Mouse (Mus musculus): ENCODE results near the gene Olfr147.
"Not testable (repeated sequence)": the region's sequence is repeated elsewhere in the genome, so short reads cannot be mapped to it uniquely, and the experiment has no call there.

Gene Olfr147

DNA sequence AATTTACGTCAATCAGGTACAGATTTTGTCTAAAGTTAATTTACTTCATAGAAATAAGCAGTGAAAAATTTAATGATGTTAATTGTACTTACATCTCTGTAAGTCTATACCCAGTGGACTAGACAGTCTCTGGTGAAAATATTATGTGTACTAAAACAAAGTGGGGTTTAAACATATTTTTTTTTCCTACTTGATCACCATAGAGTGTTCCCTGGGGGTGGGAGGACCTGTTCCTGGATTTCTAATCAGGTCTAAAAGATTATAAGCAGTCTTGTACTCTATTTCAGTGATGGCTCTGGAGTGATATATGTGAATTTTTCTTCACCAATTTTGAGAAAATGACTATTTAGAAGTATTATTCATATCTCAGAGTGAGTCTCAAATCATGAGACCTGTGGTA is at the start of gene Olfr147:
Gene Olfr147, plus strand, starts transcription at position 301 of the 400 bp plus-strand sequence.
- DNase-seq (ENCODE audit: low spot score in 2 of 2): no peak

- no peak for DNase-seq (ENCODE audit: low spot score in 2 of 2)
These were observed 34.9 kb upstream of the Olfr147 start, which contains the start of gene Olfr250 for GRCm38 (mm10) chr9:38366596-38366995. Olfr250 (plus strand) TSS chr9:38366896.

DNA sequence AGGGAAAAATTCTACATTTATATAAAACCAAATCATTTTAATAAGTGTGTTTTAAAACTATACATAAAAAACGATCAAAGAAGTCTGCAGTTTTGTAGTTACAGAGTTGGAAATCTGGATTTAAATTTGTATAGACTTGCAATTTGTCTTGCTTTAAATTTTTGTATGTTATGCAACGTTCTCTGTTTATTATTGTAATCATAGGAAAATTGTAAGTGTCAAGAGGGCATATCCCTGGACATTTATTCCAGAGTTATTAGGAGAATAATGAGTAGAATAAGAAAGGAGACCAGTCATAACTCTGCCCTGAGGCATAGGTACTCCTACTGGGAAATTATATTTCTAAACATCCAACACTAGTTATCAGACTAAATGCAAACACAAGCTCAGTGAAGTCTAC is 24.7 kb upstream of the Olfr147 start, which contains the start of gene Olfr251:
Gene Olfr251, plus strand, starts transcription at position 301 of the 400 bp plus-strand sequence.
- no peak for DNase-seq (ENCODE audit: low spot score in 2 of 2)

DNA sequence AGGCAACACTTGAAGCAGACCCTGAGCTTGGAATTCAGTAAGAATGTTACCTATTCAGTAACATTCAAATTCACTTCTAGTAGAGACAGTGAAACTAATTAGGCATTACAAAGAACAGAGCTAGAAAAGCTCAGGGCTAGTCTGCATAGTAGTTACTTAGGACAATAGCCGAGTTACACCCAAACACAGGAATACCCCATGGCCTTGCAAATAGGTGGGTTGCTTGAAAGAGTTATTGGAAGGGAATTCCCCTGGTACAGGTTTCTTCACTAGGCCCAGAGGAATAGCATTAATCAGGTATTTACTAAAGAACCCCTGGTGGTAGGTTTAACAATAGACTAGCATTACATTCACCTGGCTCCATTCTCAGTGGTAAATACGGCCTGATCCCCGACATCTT is 6.0 kb downstream of the Olfr147 start:
- not testable (repeated sequence) for DNase-seq (ENCODE audit: low spot score in 2 of 2)

DNA sequence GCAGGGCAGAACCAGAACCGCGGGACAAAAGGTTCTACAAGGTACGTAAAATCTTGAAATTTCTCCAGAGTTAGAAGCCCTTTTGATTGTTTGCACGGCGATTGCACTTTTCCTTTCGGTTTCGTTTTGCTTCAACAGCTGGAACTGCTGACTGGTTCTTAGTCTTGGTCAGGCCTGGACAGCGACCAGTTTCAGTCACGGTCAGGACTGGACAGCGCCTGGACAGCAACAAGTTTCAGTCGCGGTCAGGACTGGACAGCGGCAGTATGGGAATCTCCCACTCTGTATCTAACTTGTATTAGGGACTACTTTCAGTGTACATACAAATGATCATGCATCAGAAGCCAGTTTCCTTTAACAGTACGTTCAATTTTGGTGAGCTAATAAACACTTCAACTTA is 12.0 kb downstream of the Olfr147 start:
- not testable (repeated sequence) for DNase-seq (ENCODE audit: low spot score in 2 of 2)

DNA sequence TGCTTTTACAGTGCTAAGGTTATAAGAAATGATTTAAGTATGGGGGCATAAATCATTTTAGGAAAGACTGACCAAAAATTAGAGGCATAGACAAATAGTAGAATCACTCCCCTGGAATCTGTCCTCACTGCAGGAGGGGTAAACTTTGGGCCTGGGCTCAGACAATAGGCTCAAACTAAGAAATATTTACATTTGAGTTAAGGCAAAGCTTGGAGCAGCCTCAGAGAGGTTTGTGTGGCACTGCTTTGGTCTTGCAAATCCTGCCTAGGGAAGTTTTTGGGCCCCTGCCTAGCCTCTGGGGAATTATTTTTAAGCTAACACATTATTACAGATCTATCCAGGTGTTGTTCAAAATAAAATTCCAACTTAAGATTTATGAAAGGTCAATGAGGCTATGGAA is 22.3 kb downstream of the Olfr147 start:
- no peak for DNase-seq (ENCODE audit: low spot score in 2 of 2)

GRCm38 (mm10) chr9:38427026-38427425 is 25.5 kb downstream of the Olfr147 start:
- no peak for DNase-seq (ENCODE audit: low spot score in 2 of 2)

- DNase-seq (ENCODE audit: low spot score in 2 of 2): no peak
These were observed 27.7 kb downstream of the Olfr147 start, which contains the start of gene Olfr901 for GRCm38 (mm10) chr9:38429155-38429554. Olfr901 (plus strand) TSS chr9:38429455.

- no peak for DNase-seq (ENCODE audit: low spot score in 2 of 2)
These were observed 45.9 kb downstream of the Olfr147 start, which contains the start of gene Olfr902 for GRCm38 (mm10) chr9:38447352-38447751. Olfr902 (plus strand) TSS chr9:38447652.
